Mouse (Mus musculus): Measurements from ENCODE around the gene Fancg. TPM values are rescaled to one million over a fixed set of nuclear protein-coding genes. Genes with fewer than 3 reads are reported as not detected.
"Not testable (repeated sequence)": the region's sequence is repeated elsewhere in the genome, so short reads cannot be mapped to it uniquely, and the experiment has no call there.

Gene Fancg
- total RNA-seq, 2 experiments from 2014 or later, result 10.4 to 12.9 TPM

DNA sequence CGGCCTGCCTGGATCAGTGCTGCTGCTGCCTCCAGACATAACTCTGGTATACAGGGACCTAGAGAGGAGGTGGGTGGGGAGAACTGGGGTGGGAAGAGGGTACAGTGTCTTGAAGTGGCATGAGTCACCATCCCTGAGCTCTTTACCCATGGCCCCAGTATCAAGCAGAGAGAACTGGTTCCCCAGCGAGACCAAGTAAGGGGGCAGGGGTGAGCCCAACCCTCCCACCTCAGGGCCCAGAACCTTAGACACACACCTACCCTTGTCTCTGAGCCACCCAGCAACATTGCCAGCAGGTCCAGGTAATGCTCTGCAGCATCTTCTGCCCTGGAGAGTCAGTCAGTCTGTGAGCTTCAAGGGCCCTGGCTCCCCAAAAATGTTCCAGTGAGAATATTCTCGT is 5.4 kb downstream of the Fancg start:
- TF ChIP-seq CTCF (conservative IDR thresholded peaks at IDR 0.05), result no peak
- Histone ChIP-seq H3K4me3 (no peak overlapping the region), H3K27ac (no peak overlapping the region)
- DNase-seq (ENCODE audit: low spot score in 2 of 2), result no peak

DNA sequence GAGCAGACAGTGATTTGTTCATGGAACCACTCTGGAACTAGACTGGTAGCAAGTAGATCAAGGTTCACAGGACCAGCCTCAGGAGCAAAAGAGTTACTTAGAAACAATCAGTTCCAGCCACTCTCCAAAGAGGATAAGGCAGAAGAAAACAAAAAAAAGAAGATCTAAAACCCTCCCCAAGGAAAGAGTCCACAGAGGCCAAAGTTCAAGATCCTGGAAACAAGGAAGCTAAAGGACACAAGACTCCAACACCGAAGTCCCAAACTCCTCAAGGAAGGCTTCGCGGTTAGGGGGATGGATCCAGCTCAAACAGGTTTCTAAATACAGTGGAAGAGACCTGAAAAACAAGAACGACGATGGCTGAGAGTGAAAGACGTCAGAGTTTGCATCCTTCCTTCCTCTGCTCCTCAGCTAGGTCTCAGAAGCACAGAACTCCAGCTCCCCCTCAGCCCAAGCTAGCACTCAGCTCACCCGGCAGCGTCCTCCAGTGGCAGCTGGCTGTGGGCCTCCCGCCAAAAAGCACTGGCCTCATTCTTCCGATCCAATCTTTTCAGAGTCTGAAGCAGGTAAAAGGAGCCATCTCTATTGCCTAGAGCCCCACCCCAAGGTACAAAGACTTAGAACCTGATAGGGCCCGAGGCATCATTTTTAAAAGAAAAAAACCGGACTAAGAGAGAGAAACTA is 7.4 kb downstream of the Fancg start:
- no peak for DNase-seq (ENCODE audit: low spot score in 2 of 2)
- Histone ChIP-seq H3K27ac (no peak overlapping the region), H3K4me3 (no peak overlapping the region)
- TF ChIP-seq CTCF (conservative IDR thresholded peaks at IDR 0.05), result no peak

DNA sequence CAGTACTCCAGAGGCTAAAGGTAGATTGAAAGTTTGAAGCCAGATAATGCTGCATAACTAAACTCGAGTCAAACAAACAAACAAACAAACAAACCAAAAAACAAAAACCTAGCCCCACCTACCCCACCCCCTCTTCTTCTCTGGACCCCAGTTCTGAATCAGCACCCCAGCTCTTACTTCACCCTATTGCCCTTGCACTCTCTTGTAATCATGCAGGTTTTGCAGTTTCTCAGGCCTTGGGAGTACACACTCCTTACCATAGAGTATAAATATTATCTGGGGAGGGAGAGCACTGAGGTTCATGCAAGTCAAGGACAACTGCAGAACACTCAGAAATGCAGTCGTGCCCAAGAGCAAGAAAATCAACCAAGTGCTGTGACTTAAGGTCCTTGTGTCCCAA is 9.0 kb downstream of the Fancg start:
- DNase-seq (ENCODE audit: low spot score in 2 of 2), result no peak
- Histone ChIP-seq H3K27ac (no peak overlapping the region; the same call in 1 of the 2 replicates), H3K4me3 (no peak overlapping the region)
- TF ChIP-seq CTCF (conservative IDR thresholded peaks at IDR 0.05), result no peak

DNA sequence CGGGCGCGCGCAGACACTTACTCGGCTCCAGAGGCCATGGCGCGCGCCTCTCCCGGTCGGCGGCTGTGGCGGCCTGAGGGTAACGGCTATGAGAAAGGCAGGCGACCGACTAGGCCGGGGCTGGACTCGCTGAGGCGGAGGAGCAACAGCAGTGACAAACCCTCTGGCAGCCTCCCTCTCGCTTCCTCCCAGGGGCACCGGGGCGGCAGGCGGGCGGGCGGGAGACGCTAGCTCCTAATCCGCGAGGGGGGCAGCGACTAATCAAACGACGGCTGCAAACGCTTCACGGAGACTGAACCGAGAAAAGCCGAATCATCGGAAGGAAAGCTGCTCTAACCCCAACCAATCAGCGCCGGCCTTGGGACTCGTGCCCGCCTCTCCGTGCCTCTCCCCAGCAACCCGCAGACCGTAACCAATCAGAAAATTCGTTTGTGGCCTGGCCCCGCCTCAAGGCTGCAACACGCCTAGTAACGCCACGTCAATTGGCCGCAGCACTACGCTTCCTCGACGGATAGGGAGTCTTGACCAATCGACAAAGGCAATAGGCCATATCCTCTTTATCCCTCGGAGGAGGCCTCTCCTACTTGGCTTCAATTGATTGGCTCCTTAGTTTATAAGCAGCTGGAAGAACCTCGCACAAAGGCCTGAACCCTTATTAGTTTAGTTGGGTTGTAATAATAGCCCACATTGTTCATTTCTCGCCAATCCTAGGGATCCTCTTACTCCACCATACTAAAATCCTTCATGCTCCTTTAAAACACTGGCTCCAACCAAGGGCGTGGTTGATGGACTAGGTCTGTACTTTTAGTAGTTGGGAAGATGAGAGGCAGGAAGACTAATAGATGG is 9.9 kb downstream of the Fancg start, which contains the start of gene Vcp:
TSS of gene Vcp (minus strand) at position 367 of the 846 bp plus-strand sequence.
- H3K27ac ChIP-seq, result peak within 1 kb of the TSS; percentile 95
- DNase-seq (ENCODE audit: low spot score in 2 of 2), result peak; percentile 98 to 100

DNA sequence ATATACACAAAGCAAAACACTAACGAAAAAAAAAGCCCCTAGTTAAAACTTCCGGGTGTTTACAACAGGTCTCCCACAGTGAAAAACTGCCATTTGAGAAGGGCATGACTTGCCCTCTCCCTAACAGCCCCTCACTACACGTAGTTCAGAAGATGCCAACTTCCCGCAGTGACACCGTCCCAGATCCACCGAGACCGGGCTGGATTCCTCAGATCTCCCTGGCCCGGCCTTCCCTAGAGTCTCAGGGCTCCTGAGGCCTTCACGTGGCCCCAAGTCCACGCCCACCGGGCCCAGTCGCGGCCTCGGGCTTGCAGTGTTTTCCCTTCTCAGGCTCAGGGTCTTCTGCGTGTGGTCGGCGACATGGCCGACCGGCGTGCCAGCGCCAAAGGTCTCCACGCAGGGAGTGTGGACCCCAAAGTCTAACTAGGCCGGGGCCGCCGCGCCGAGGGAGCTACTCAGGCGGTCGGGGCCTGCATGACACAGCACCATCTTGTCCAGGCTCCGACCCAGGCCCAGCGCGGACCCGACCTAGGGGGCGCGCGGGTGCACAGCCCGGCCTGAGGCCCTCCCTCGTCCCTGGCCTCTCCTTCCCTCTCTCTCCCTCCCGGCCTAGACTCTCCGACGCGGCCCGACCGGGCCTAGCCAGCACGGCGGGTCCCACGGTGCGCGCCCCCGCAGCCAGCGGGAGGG is 10.7 kb downstream of the Fancg start:
- Histone ChIP-seq H3K4me3 (peak overlapping the region; percentile 67), H3K27ac (peak overlapping the region; percentile 95)
- TF ChIP-seq CTCF (conservative IDR thresholded peaks at IDR 0.05), result peak; percentile 46
- peak; percentile 53 to 55 for DNase-seq (ENCODE audit: low spot score in 2 of 2)

More for the DNA sequence above, 9.9 kb downstream of the Fancg start, which contains the start of gene Vcp:
- H3K4me3 ChIP-seq, result peak within 1 kb of the TSS; percentile 67

DNA sequence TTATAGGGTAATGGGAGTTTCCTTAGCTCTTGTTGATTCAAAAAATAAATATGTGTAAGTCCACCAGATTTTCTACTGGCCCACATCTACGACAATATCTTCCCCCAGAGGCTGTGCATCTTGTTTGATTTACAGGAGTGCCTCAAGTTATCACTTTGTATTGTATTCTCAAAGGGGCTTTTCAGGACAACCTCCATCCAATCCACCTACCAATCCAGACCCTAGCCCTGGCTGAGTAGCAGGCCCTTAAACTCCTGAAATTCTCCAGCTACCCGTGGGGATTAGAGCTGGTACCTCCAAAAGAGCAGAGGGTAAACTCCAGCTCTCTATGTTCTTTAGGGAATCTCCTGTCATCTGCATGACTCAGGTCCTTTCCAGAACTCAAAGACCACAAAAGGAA is 12.3 kb downstream of the Fancg start:
- H3K27ac ChIP-seq, result no peak overlapping the region; the same call in 1 of the 2 replicates
- TF ChIP-seq CTCF (conservative IDR thresholded peaks at IDR 0.05), result no peak
- DNase-seq (ENCODE audit: low spot score in 2 of 2), result no peak
- H3K4me3 ChIP-seq, result peak overlapping the region; percentile 67

DNA sequence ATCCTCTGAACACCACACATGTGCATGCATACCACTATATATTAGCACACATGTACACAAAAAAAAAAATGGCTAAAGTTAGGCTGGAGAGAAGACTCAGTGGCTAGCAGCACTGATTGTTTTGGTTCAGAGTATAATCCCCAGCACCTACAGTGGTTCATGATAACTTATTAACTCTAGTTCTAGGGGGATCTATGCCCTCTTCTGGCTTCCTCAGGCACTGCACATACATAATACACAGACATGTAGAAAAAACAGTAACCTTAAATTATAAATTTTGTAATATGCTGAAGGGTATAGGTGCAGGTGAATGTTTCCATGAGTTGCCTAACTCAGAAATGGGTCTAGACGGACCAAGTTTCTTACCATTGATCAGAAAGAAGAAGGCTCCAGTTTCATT is 22.0 kb downstream of the Fancg start:
- peak; percentile 62 for TF ChIP-seq CTCF (conservative IDR thresholded peaks at IDR 0.05)
- no peak for DNase-seq (ENCODE audit: low spot score in 2 of 2)
- H3K27ac ChIP-seq, result no peak overlapping the region
- no peak overlapping the region for H3K4me3 ChIP-seq

DNA sequence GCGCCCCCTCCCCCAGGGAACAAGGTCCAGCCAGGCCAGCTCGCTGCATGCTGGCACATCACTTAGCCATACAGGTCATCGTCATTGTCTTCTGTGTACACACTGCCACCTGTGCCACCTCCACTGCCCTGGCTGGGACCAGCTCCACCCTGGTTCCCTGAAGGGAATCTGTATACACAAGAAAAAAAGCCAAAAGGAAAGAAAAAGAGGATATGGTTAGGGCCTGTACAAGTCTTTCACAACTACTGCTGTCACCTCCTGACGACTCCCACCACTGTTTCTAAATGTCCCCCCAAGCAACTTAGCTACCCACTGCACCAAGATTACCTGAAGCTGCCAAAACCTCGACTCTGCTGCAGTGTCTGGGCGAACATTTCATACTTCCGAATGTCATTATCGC is 29.8 kb downstream of the Fancg start:
- not testable (repeated sequence) for H3K4me3 ChIP-seq; H3K27ac ChIP-seq; DNase-seq (ENCODE audit: low spot score in 2 of 2)

DNA sequence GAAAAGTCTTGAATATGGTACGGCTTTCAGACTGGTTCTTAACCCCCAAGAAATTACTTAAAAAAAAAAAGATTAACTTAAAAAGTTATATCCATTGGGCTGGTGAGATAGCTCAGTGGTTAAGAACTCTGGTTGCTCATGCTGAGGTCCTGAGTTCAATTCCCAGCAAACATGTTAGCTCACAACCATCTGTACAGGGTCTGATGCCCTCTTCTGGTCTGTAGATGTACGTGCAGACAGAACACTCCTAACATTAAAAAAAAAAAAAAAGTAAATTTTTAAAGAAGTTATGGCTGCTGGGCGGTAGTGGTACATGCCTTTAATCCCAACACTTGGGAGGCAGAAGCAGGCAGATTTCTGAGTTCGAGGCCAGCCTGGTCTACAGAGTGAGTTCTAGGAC is 32.2 kb downstream of the Fancg start:
- H3K4me3 ChIP-seq, result no peak overlapping the region
- peak; percentile 60 for TF ChIP-seq CTCF (conservative IDR thresholded peaks at IDR 0.05)
- no peak for DNase-seq (ENCODE audit: low spot score in 2 of 2)
- H3K27ac ChIP-seq, result no peak overlapping the region

DNA sequence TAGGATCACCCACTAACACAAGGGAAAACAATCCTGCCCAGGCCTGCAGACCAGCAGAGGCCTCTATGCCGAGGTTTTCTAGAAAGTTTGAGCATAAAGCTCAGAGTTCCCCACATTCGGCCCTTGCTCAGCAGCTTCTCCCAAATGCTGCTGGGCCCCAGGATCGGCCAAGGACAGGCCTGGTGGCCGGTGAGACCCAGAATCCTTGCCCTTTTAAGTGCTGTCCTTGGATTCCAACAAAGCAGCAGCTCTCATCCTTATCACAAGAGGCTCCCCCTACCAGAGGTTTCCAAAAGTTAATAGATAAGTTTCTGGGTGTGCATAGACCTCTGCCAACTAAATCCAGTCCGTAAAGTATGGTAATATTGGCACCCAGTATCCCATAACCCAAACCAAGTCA is 36.4 kb downstream of the Fancg start:
- no peak for TF ChIP-seq CTCF (conservative IDR thresholded peaks at IDR 0.05)
- no peak for DNase-seq (ENCODE audit: low spot score in 2 of 2)
- Histone ChIP-seq H3K27ac (no peak overlapping the region), H3K4me3 (no peak overlapping the region)

DNA sequence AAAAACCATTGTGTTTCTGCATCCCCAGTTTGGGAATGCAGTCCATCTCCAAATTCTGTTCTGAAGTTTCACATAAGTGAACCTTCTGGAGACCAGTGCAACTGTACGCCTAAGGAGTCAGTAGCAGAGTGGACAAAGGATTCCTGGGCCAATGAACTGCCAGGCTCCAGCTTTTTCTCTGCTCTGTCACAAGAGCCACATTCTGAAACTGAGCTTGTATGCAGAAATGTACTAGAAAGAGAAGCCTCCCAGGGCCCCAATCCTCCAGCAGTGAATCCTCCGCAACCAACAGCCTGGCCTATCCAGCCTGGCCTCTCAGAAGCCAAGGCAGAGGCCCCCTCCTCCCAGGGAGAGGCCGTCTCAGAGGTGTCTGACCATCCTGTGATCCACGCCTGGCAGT is 37.4 kb downstream of the Fancg start:
- DNase-seq (ENCODE audit: low spot score in 2 of 2), result no peak
- Histone ChIP-seq H3K27ac (no peak overlapping the region), H3K4me3 (no peak overlapping the region)
- TF ChIP-seq CTCF (conservative IDR thresholded peaks at IDR 0.05), result no peak

DNA sequence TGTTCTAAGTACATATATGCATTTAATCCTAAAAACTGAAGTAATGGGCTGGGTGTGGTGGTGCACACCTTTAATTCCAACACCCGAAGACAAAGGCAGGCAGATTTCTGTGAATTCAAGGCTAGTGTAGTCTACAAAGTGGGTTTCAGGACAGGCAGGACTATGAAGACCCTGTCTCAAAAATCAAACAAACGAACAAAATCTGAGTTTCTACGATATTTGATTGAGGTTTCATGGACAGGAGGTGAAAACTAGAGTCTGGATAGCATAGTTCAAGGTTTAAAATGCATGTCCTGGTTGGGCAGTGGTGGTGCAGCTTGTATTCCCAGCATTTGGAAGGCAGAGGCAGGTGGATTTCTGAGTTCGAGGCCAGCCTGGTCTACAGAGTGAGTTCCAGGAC is 41.0 kb downstream of the Fancg start, which contains the start of gene 1700022I11Rik:
TSS of gene 1700022I11Rik (plus strand) at position 301 of the 400 bp plus-strand sequence.
- H3K4me3 ChIP-seq, result no peak within 1 kb of the TSS
- no peak within 1 kb of the TSS for H3K27ac ChIP-seq
- no peak for TF ChIP-seq CTCF (conservative IDR thresholded peaks at IDR 0.05)
- DNase-seq (ENCODE audit: low spot score in 2 of 2), result no peak
